Mouse (Mus musculus) heart, postnatal 14 days (tissue): Measurements from ENCODE around the gene Arhgef6. TPM values are rescaled to one million over a fixed set of nuclear protein-coding genes. Genes with fewer than 3 reads are reported as not detected.

ENCODE experiments used
- DNase-seq, 2 experiments: peaks; one replicate each; pipeline ENCODE4 v3.0.0; 2021 to 2022
- intact Hi-C: fragments of 180-260 bp; cut with DNase I; formaldehyde crosslinking; loops from one replicate; pipeline ENCODE4 v1.15.1; 2025
- long read RNA-seq, 2 experiments: library from polyadenylated mRNA; stranded (forward); transcript quantifications; one replicate each; pipeline ENCODE4 v2.0.0; 2021
- total RNA-seq, 2 experiments: library from RNA; stranded (reverse); gene quantifications; 2 replicates each; pipeline ENCODE4 v1.2.3; 2021

Gene Arhgef6
- total RNA-seq = 10 to 100 TPM; 50.7 to 63.4 TPM
- long read RNA-seq, experiment 1, partial matches to known transcripts = 1 of 10 reads
- long read RNA-seq, experiment 1, other reads (novel, unspliced or antisense) = 8 of 10 reads
- long read RNA-seq, experiment 2, partial matches to known transcripts = 0 of 10 reads
- long read RNA-seq, experiment 2, other reads (novel, unspliced or antisense) = 10 of 10 reads

DNA sequence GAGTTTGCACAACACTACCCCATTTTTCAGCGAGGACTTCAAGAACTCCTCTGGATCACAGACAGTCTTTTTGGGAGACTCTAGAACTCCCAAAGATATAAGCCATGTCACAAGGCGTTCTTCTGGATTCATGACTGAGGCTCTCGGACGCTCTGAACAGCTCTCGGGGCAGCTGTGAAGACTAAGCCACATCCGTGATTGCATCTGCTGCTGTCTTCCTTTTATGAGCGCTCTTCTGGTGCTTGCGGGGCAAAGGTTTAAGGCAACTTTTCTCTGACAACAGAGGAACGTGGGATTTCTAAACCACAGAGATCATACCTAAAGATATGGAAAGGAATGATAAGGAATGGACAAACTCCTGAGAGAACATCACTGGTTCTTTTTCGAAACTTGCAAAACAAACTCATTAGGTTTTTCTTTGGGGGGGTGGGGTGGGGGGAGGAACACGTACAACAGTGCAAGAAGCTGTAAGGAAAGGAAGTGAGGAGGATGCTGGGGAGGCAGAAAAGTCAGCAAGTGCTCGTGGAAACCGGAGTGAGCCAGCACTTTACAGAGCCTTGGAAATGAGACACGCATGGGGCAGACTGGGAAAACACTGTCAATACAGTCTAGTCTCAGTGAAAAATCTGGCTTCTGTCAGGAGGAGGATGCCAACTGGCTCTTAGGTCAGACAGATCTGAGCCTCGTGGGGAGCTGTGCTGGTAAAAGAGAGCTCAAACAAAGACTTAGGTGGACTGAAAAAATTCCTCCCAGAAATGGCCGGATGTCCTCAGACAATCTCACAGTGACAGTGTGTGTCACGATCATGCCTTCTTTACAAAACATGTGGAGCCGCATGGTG lies at the start of gene Arhgef6:
Gene Arhgef6, minus strand, starts transcription at position 359 of the 841 bp plus-strand sequence.
- intact Hi-C loops = no loop called here
- peak; percentile 7 to 31 for DNase-seq

DNA sequence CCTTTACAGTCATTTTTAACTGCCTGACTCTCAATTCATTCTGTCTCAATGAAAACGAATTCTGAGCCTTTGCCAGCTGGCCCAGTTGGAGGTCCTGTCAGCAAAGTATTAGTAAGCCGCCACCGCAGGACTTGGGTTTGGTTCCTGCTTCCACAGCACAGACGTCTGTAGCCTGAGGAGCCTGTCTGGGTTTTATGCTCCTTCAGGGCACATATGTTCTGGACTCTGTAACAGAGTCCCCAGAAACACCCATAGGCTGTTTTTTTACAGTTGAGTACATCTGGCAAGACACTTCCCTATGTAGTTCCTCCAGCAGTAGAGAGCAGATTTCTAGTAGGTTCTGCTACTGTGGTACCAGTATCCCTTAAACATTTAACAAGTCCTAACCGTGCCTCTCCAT lies 42.4 kb upstream of the Arhgef6 start:
- peak in 1 of 2 experiments; percentile 7 for DNase-seq
- intact Hi-C loops = loop anchor here (10.0 kb wide), 1 partner anchor 96 kb away; no protein-coding TSS in a partner anchor

DNA sequence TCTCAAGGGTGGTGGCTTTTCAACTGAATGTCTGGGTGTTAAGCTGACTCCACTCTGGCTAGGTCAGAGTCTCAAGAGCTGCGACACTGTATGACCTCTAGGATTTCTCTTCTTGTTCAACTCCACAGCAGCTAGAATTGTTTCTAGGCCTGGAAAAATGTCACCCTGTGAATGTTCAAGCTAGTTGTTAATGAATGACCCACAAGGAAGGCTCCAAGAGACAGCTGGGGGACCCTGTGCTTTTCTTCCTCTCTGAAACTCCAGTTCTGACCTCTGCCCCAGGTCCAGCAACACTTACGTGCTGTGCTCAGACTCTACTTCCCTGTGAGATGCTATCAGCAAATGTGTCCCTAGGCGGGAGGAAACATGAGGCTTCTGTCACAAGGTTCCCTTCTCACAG lies 40.0 kb upstream of the Arhgef6 start:
- intact Hi-C loops = no loop called here
- DNase-seq = no peak

GRCm38 (mm10) chrX:57377096-57377495 lies 38.6 kb upstream of the Arhgef6 start:
- DNase-seq = no peak
- intact Hi-C loops = no loop called here

DNA sequence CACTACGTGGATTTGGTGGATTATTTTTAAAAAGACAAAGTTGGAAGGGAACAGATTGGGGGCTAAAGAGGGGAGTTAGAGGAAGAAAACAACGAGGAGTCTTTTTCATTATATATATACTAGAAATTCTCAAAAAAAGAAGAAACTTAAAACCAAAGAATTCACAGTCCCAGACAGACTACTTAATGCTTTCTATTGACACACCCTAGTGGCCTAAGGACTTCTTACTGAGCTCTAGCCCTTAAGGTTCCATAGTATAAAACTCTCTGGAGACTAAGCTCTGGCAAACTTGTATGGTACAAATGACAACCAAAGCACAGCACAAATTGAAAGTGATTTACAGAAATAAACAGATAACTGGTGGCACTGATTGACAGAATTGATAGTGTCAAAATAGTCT lies 35.5 kb upstream of the Arhgef6 start:
- DNase-seq = no peak
- intact Hi-C loops = no loop called here

DNA sequence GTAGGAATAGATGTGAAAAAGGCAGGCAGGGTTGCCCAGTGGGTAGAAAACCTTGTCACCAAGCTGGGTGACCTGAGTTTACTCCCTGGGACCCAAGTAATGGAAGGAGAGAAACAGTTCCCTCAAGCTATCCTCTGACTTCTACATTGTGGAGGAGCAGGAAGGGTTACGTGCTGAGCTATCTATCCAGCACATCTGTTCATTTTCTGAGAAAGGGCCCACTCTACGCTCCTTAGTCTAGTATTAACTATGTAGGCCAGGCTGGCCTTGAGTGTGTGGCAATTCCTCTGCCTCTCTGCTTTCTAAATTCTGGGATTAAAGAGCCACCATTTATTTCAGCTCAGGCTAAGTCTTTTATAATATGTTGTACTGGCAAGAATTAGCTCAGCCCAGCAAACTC lies 35.0 kb upstream of the Arhgef6 start:
- no peak for DNase-seq
- intact Hi-C loops = no loop called here

DNA sequence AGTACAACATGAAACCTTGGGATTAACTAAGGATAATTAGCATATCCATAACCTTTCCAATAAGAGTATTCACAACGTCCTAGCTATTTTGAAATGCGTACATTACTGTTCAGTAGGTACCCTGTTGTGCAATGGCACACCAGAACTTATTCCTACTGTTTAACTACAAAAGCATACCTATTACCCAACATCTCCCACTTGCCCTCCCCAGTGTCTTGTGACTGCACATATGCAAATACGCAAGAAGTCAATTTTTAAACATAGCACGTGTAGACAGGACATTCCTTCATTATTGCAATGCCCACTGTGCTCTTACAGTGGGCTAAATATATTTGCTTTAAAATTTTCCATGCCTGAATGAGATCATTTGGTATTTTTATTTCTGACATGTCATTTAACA lies 34.4 kb upstream of the Arhgef6 start:
- no peak for DNase-seq
- intact Hi-C loops = no loop called here

DNA sequence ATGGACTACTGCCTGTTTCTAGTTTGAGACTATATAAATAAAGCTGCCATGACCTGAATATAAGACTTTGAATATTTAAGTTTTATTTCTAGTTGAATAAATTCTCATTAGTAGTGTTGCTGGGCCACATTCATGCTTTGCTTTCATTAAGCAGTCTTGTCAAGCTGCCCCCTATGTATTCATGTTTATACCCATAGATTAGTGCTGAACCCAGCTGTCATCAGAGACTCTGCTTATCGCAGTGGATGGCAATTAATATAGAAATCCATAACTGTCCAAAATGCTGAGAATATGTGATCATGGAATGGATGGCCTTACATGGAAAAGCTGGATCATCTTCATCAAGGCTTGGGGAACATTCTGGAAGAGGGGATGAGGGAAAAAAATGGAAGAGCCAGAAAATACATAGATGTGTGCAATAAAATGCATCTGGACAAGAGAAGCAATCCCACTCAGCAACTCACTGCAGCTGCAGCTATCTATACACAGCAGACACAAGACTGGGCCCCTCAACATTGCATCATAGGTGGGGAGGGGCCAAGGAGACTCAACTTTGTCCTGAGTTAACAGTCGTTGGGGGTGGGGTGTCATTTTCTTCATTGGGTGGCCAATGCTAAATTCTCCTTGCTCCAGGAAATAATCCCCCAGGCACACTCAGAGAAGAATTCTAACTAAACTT lies 26.5 kb upstream of the Arhgef6 start:
- no peak for DNase-seq
- intact Hi-C loops = no loop called here

DNA sequence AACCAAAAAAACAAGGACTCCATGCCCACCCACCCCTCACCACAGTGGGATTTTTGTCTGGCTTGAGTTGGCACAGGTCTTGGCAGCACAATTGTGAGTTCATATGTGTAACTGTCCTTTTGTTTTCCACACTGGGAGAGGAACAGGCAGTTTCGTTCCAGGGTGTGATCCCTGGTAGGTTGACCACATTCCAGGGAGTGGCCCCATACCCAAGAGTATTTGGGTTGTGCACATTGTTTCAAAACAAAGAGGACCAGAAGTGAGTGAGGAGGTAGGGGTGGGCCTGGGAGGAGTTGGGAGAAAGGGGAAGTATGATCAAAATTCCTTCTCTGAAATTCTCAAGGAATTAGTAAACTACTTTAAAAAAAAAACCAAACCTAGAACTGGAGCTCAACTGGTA lies 20.8 kb upstream of the Arhgef6 start:
- no peak for DNase-seq
- intact Hi-C loops = no loop called here

- intact Hi-C loops = no loop called here
- no peak for DNase-seq
Observed at GRCm38 (mm10) chrX:57339220-57339619, 691 bp upstream of the Arhgef6 start.

GRCm38 (mm10) chrX:57337582-57337981 lies 947 bp downstream of the Arhgef6 start:
- intact Hi-C loops = no loop called here
- no peak for DNase-seq

DNA sequence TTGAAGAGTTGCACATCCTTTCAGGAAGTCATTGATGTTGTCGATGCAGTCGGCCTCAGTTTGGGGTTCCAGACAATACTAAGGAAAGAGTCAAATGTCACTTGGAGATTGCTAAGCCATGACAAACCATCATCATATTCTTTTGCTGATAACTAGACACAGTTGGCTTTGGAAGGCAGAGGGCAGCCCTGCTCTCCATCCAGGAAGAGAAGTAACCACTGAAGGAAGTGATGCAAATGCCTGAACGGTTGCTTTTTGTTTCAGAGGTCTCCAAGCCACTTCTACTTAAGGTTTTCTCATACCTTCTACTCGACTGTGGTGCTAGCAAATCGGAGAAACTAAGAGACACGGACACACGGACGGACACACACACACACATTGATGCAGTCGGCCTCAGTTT lies 1.6 kb downstream of the Arhgef6 start:
- DNase-seq = no peak
- intact Hi-C loops = no loop called here

- intact Hi-C loops = no loop called here
- no peak for DNase-seq
Observed at GRCm38 (mm10) chrX:57335313-57335712, 3.2 kb downstream of the Arhgef6 start.

GRCm38 (mm10) chrX:57327668-57328338 lies 10.7 kb downstream of the Arhgef6 start:
- DNase-seq = no peak
- intact Hi-C loops = loop anchor here (5.0 kb wide), 2 partner anchors 64 to 76 kb away; partner anchors contain the start of gene Rbmx

- intact Hi-C loops = loop anchor here (5.0 kb wide), 2 partner anchors 66 to 74 kb away; partner anchors contain the start of gene Rbmx
- DNase-seq = peak; percentile 50 to 64
Observed at GRCm38 (mm10) chrX:57326487-57327221, 11.9 kb downstream of the Arhgef6 start.

GRCm38 (mm10) chrX:57325861-57326461 lies 12.6 kb downstream of the Arhgef6 start:
- intact Hi-C loops = loop anchor here (5.0 kb wide), 2 partner anchors 66 to 74 kb away; partner anchors contain the start of gene Rbmx
- DNase-seq = peak; percentile 44 to 59

- peak; percentile 11 to 32 for DNase-seq
- intact Hi-C loops = loop anchor here (5.0 kb wide), 2 partner anchors 67 to 73 kb away; partner anchors contain the start of gene Rbmx
Observed at GRCm38 (mm10) chrX:57324891-57325290, 13.6 kb downstream of the Arhgef6 start.

DNA sequence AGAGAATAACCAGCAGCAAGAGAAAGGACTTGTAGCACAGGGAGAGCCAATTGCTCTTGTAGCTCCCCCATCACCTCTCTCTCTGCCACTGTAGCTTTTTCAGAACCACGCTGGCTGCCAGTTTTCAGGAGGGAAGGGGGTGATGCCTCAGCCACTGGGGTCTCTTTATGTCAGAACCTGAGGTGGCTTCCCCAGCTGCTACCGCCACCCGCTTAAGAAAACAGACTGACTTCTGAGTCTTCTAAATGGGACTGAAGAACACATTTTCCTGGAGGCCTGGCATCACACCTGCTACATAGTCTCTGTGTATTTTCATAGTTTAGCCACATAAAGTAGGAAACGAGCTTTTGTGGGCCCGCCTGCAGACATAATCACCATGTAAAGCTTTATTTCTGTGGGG lies 26.5 kb downstream of the Arhgef6 start:
- no peak for DNase-seq
- intact Hi-C loops = no loop called here

DNA sequence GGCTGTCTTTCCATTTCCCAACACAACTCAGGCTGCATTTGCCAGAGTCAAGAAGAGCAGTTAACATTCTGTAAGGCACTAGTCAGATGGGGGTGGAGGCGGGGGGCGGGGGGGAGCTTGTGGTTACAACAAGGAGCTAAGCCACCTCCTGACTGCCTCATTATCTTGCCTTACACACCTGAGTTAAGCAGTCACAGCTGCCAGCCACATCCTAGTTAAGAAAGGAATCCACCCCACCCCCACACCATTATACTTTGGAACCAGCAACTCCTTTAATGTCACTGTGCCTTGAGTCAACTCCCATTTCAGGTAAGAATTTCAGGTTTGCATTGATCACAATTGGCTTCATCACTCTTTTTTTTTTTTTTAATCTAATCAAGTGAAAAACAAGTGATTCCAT lies 28.5 kb downstream of the Arhgef6 start:
- intact Hi-C loops = no loop called here
- DNase-seq = no peak
